Mouse (Mus musculus) heart, postnatal 0 days (tissue): Measurements from ENCODE around the gene Tshr.

ENCODE experiments used
- CTCF ChIP-seq: IDR thresholded peaks from 2 replicates; pipeline ENCODE4 v1.5.1; 2016; ENCODE audit warnings: antibody characterized with exemption, control low read depth, low read depth
- EP300 ChIP-seq: IDR thresholded peaks from 2 replicates; pipeline ENCODE4 v1.6.1; 2016; ENCODE audit warnings: antibody characterized with exemption, low read depth

GRCm38 (mm10) chr12:91412461-91413182 is 28.3 kb downstream of the Tshr start:
- TF ChIP-seq CTCF (no peak), EP300 (no peak)
